Mouse (Mus musculus) G1E (cell line): ENCODE data around the gene Ccdc124.

ENCODE experiments used
- CTCF ChIP-seq: IDR thresholded peaks from 2 replicates; pipeline ENCODE4 v1.5.1; 2012; ENCODE audit warnings: low read depth, low read length, inconsistent platforms, mixed read lengths
- GATA1 ChIP-seq: IDR thresholded peaks from 2 replicates; pipeline ENCODE4 v1.6.1; 2012; ENCODE audit warnings: borderline replicate concordance, low read length, inconsistent platforms, mixed read lengths
- POLR2AphosphoS5 ChIP-seq: IDR thresholded peaks from 2 replicates; pipeline ENCODE4 v1.6.1; 2012; ENCODE audit warnings: low read depth, low read length, inconsistent platforms; ENCODE audit not compliant: insufficient replicate concordance

DNA sequence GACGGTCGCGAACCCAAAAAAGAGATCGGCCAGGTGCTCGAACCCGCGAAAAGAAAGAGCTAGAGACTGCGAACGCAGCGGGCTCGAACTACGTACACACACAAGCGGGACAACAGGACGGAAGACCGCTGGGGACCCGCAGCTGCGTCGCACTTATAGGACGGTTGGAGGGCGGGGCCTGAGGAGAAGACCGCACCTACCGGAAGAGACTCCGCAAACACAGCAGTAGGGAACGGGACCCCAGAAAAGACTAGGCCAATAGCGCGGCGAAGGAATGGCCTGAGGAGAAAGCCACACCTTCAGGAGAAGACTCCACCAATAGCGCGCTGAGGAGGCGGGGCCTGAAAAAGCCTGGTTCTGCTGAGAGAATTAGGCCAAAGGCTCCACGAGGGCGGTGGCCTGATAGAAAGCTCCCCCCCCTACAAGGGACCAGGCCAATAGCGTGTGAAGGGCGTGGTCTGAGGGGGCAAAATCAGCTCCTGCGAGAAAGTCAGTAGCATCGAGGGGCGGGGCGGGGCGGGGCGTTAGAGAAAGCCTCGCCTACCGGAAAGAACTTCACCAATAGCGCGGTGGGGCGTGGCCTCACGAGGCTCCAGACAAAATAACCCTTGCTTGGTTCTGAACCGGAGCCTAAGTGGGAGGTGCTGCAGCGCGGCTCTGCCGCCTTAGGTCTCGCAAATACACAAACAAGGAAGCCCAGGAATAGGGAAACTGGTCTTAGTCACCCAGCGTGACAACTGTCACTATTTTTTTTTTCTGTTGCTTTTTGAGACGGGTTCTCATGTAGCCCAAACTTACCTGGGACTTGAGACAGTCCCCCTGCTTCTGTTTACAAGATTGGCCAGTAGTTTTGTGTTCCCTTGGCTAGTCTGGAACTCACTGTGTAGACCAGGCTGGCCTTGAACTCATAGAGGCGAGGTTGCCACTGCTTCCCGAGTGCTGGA, 34.1 kb downstream of the Ccdc124 start, which contains the start of gene Arrdc2:
- TF ChIP-seq CTCF (no peak), GATA1 (no peak), POLR2AphosphoS5 (peak; percentile 89)
